Mouse (Mus musculus): ENCODE results near the gene Cd164l2.

Gene Cd164l2

GRCm38 (mm10) chr4:133261641-133262374 lies 49.9 kb downstream of the Cd164l2 start:
- no peak for DNase-seq

- no peak for DNase-seq
Measured at GRCm38 (mm10) chr4:133262375-133262765, 50.4 kb downstream of the Cd164l2 start.

GRCm38 (mm10) chr4:133262882-133263281 lies 51.0 kb downstream of the Cd164l2 start, which contains the start of gene Sytl1:
Gene Sytl1, minus strand, starts transcription at chr4:133263113.
- DNase-seq, result peak; percentile 31

- DNase-seq, result no peak
Measured at GRCm38 (mm10) chr4:133263756-133264155, 51.8 kb downstream of the Cd164l2 start.

- DNase-seq, result no peak
Measured at GRCm38 (mm10) chr4:133264559-133264958, 52.6 kb downstream of the Cd164l2 start.

- DNase-seq, result no peak
Measured at GRCm38 (mm10) chr4:133265297-133265696, 53.4 kb downstream of the Cd164l2 start.

- DNase-seq, result peak; percentile 51
Measured at GRCm38 (mm10) chr4:133265759-133266158, 53.8 kb downstream of the Cd164l2 start.

GRCm38 (mm10) chr4:133266248-133266880 lies 54.4 kb downstream of the Cd164l2 start:
- DNase-seq, result no peak

GRCm38 (mm10) chr4:133268931-133269330 lies 57.0 kb downstream of the Cd164l2 start:
- DNase-seq, result no peak

GRCm38 (mm10) chr4:133269596-133269995 lies 57.7 kb downstream of the Cd164l2 start:
- no peak for DNase-seq

- DNase-seq, result no peak
Measured at GRCm38 (mm10) chr4:133270929-133271328, 59.0 kb downstream of the Cd164l2 start.
